Mouse (Mus musculus): Measurements from ENCODE around the gene Pakap.
"Not testable (repeated sequence)": the region's sequence is repeated elsewhere in the genome, so short reads cannot be mapped to it uniquely, and the experiment has no call there.

Gene Pakap

GRCm38 (mm10) chr4:57867454-57867853, 299.5 kb downstream of the Pakap start:
- no peak for DNase-seq (ENCODE audit: low spot score in 2 of 2)

DNA sequence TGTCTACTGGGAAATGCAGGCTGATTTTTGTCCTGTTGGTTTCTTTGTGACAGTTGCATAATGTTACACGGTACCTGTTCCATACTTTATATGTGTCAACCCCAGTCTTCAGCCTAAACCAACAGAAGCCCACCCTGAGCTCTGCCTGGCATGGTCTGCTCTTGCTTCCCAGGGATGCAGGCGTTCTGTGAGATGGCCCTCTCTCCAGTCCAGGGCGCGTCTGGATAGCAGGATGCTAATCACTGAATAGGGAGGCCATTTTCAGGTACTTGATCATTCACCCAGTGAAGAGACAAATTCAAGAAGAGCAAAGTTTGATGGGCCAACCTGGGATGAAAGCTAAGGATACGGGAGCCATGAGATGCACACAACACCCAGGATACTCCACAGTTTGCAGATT, 311.2 kb downstream of the Pakap start:
- no peak for DNase-seq (ENCODE audit: low spot score in 2 of 2)

GRCm38 (mm10) chr4:57879804-57880357, 311.9 kb downstream of the Pakap start:
- peak; percentile 56 to 79 for DNase-seq (ENCODE audit: low spot score in 2 of 2)

GRCm38 (mm10) chr4:57883520-57884421, 315.8 kb downstream of the Pakap start:
- DNase-seq (ENCODE audit: low spot score in 2 of 2) = peak; percentile 41 to 58

DNA sequence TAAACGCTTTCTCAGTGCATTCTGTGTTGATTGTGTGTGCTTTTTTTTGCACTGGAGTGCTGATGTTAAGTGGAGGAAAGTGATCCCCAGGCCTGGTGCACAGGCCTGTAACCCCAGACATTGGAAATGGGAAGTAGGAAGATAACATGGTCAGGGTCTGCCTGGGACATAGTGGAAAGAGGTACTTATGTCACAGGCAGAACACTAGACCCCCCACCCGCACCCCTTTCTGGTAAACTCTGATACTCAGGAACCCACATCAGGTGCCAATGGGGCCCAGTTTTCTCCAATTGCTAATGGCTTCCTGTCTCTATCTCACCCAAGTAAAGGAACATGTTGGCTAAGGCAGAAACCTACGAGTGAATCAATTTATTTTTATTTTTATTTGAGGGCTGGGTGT, 316.5 kb downstream of the Pakap start:
- DNase-seq (ENCODE audit: low spot score in 2 of 2) = no peak

DNA sequence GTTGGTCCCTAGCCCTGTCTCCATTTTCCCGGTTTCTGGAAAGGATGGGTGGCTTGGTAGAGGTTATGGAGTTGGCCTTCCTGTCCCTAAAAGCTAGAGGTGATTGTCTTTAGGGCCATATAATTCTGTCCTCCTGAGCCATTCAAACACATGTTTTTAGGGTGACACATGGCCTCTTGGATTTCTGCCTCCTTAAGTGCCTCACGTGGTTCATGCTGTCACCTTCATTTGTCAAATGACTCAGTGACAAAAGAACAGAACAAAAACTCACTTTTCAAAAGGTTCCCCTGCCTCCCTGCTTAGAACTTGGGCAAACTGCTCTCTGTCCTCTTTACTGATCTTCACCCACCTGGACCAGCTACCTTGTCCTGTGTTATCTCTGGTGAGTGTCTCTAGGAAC, 317.2 kb downstream of the Pakap start:
- DNase-seq (ENCODE audit: low spot score in 2 of 2) = no peak

GRCm38 (mm10) chr4:57886066-57886887, 318.3 kb downstream of the Pakap start:
- peak in 1 of 2 experiments; percentile 33 for DNase-seq (ENCODE audit: low spot score in 2 of 2)

DNA sequence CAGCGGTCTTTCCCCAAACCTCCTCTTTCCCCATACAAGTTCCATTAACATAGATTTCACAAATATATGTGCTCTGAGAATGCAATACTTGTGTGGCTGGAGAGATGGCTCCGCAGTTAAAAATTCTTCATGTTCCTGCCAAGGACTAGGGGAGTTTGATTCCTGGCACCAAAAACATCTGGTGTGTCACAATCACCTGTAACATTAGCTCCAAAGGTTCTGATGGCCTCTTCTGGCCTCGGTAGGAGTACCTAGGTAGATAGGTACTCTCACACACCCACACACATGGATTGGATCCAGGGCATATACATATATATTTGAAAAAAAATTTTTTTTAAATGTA, 318.9 kb downstream of the Pakap start:
- no peak for DNase-seq (ENCODE audit: low spot score in 2 of 2)

DNA sequence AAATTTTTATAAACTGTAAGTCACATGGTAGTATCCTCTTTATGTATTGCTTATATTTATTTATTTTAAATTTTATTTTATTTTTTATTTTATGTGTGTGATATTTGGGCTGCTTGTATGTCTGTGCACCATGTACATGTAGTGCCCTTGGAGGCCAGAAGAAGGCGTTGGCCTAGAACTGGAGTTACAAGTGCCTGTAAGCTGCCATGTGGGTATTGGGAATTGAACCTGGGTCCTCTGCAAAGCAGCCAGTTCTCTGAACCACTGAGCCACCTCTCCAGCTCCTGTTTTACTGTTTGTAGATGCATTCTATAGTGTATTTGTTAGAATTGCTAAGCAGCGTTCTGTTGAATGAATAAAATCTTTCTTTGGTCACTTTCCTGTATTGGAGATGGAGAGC, 320.3 kb downstream of the Pakap start:
- DNase-seq (ENCODE audit: low spot score in 2 of 2) = no peak

GRCm38 (mm10) chr4:57888978-57889377, 321.0 kb downstream of the Pakap start:
- DNase-seq (ENCODE audit: low spot score in 2 of 2) = not testable (repeated sequence)

GRCm38 (mm10) chr4:57889773-57890172, 321.8 kb downstream of the Pakap start:
- DNase-seq (ENCODE audit: low spot score in 2 of 2) = no peak

DNA sequence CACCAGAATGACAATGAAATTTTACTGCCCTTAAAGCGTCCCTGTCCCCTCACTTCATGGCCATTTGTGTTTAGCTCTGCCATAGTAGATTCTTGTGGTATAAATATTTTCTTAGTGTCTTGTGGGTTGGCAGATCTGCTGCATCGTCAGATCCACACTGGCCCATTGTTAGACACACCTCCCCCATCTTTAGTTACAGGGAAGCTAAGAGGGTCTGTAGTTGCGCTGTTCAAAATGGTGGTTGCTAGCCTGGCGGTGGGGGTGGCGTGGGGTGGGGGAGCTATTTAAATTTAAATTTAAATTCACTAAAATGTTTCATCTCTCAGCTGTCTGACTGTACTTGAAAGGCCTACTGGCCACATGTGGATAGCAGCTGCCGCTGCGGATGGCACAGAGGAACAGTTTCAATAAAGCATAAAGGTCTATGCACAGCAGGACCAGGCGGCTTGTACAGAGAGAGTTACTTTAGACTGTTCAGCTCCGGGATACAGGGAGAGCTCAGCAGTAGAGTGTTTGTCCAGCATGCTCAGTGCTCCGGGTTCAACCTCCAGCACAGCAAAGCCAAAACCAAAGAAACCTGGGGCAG, 324.1 kb downstream of the Pakap start:
- no peak for DNase-seq (ENCODE audit: low spot score in 2 of 2)

- DNase-seq (ENCODE audit: low spot score in 2 of 2) = no peak
These were observed 327.2 kb downstream of the Pakap start for GRCm38 (mm10) chr4:57895140-57895539.

GRCm38 (mm10) chr4:57895902-57896301, 327.9 kb downstream of the Pakap start:
- peak in 1 of 2 experiments; percentile 25 for DNase-seq (ENCODE audit: low spot score in 2 of 2)

DNA sequence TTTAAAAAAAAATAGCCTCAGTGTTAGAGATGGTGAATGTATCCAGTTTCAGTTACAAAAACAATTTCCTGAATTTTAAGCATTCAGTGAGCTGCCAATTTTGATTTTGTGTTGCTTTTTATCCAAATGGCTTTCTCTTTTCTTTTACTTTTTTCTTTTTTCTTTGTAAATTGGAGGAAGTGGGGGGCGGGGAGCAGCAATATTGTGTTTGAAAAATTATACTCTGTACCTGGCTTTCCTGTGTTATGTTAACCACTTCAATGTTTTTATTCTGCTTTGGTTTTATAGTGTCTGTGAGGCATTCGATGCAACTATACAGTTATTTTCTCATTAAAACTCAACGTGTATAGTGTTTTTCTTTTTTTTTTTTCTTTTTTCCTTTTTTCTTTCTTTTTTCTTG, 328.7 kb downstream of the Pakap start:
- DNase-seq (ENCODE audit: low spot score in 2 of 2) = no peak

- no peak for DNase-seq (ENCODE audit: low spot score in 2 of 2)
These were observed 333.2 kb downstream of the Pakap start for GRCm38 (mm10) chr4:57901210-57901609.

DNA sequence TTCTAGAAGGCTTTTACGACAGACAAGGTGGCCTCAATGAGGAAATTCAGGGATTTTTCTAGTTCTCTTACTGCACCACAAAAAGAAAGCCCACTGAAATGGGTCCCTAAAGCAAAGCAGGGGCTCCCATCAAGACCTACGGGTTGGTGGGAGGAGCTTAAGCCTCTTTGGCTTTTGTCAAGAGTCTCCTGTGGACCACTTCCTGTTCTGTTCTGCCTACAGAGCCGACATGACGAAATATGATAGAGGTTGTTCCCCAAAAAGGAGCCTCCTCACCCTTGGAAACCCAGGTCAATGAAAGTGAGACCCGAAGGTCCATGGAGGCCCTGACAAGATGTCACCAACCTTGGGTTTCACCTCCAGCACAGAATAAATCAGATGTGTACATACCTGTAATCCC, 334.6 kb downstream of the Pakap start:
- DNase-seq (ENCODE audit: low spot score in 2 of 2) = no peak

DNA sequence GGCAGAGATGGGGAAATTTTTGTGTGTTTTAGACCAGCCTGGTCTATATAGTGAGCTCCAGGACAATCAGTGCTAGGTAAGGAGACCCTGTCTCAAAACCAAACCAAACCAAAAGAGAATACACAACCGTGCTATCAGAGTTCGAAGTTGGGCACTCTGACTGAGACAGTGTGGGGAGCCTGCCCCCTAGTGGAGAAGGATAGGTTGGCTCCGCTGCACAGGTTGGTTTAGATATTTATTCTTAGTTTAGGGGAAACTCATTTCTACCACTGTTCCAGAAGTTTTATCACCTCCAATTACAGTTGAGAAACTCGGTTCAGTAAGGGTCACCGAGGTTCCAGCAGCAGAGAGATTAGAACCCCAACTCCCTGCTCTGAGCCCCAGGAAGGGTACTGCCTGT, 336.2 kb downstream of the Pakap start:
- peak in 1 of 2 experiments; percentile 56 for DNase-seq (ENCODE audit: low spot score in 2 of 2)

GRCm38 (mm10) chr4:57904638-57905037, 336.7 kb downstream of the Pakap start:
- DNase-seq (ENCODE audit: low spot score in 2 of 2) = no peak

GRCm38 (mm10) chr4:57906708-57907107, 338.7 kb downstream of the Pakap start:
- DNase-seq (ENCODE audit: low spot score in 2 of 2) = no peak

DNA sequence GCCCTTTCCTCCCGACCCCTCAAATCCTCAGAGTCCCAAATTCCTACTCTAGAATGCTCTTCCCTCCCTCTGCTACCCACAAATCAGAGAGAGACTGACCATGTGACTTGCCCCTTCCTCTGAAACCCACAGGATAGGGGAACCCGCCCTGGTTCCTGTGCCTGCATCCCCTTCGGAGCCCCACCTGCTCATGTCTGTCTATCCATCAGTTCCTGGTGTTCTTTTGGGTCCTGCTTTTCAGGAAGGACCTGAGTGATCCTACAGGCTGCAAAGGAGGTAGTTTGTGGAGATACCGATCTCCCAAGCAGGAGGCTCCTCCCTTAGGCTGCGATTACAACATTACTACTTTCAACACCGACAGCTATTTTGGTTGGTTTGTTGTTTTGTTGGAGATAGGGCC, 340.9 kb downstream of the Pakap start:
- no peak for DNase-seq (ENCODE audit: low spot score in 2 of 2)

DNA sequence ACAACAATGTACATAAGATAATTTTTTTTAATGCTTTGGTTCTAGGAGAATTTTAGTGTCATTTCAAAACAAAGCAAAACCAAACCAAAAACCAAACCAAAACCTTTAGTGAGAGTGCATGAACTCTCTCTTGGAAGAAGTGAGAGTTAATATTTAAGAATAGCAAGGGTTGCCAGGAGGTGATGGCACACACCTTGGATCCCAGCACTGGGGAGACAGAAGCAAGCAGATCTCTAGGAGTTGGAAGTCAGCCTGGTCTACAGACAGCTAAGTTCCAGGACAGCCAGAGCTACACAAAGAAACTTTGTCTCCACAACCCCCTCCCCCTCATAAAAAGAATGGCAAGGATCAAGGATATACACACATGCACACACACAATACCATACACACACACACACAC, 345.0 kb downstream of the Pakap start:
- no peak for DNase-seq (ENCODE audit: low spot score in 2 of 2)
